Mouse (Mus musculus) erythroid progenitor cell, adult 5-6 weeks (primary cell): ENCODE data around the gene Col17a1. TPM values are rescaled to one million over a fixed set of nuclear protein-coding genes. Genes with fewer than 3 reads are reported as not detected.

Experiments used
- ATAC-seq: replicated peaks from 2 replicates; pipeline ENCODE4 v1.8.0; 2016; ENCODE audit warnings: moderate number of reproducible peaks, mild to moderate bottlenecking, moderate TSS enrichment, inconsistent platforms; ENCODE audit not compliant: poor library complexity, low FRiP score, severe bottlenecking
- total RNA-seq, 2 experiments: library from RNA; stranded (forward) in 1 of 2; stranded (reverse) in 1 of 2; fragments of 150-400 nt in 1 of 2; fragments of 186-747, 209-891 nt in 1 of 2; gene quantifications; 2 replicates each; pipeline versions ENCODE4 v1.2.3 to v1.2.4; 2015 to 2017; ENCODE audit warnings: low replicate concordance in 2 of 2

Gene Col17a1
- total RNA-seq, 2 experiments from 2014 or later = not detected

DNA sequence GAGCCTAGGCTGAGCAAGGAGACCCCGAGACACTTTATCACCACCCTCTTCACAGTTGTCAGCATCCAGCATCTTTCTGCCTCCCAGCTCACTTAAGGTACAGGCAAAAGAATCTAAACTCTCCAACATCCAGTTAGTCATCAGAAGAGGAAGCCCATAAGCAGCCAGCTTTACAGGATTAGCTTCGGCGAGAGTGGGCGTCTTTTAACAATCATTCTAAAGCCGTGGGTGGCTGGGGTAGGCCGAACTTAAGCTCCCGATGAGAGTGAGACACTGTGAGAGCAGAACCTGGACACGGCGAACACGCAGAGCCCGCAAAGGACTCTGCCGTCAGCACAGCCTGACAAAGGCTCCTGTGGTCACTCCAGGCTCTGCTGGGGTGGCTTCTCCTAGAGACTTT lies 13.2 kb downstream of the Col17a1 start:
- no peak for ATAC-seq

DNA sequence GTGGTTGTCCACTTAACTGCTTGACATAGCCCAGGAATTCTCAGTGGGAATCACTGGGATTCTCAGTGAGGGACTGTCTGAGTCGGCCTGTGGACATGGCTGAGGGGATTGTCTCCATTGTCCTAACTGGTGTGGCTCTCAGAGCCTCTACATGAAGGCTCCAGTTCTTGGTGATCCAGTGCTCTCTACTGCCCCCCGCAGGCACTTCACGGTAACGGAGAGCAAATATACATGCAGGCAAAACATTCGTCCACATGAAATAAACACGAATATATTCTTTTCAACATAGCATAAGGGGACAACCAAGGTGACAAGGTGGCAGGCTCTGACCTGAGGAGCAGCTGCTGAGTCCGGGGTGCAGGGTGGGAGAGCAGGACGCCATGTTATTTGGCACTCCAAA lies 17.5 kb downstream of the Col17a1 start:
- peak; percentile 58; the same call in 1 of the 2 replicates for ATAC-seq

DNA sequence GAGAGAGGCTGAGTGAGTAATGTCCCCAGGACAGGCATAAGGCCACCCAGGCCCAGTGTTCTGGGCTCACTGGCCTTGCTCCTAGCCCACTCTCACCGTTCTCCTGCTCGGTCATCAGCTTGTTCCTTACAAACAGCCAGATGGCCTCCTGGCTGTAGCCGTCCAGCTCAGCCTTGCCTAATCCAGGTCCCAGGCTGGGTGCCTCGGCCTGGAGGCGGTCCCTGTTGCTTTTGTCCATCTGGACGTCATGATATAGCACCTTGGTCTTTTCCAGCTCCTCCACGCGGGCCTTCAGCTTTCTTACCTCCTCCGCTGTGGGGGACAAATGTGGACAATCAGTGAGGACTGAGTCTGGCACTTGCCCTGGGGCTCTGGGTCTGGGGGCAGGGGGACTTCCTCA lies 23.5 kb downstream of the Col17a1 start:
- no peak for ATAC-seq

DNA sequence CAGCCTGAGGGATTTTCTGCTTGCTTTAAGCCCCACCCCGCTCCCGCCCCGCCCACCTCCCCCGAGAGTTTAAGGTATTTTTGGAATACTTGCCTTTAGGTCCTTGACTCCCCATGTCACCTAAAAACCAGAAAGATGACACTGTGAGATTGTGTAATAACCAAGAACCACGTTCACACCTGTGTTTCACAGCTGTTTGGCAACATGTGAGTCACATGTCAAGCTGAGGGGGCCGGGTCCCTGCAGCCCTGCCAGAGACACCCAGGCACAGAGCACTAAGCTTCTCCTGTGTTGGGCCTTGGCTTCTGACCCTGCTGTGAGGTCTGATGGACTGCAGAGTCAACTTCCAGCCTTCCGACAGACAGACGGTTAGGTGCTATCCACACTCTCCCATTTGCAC lies 24.3 kb downstream of the Col17a1 start:
- no peak for ATAC-seq

DNA sequence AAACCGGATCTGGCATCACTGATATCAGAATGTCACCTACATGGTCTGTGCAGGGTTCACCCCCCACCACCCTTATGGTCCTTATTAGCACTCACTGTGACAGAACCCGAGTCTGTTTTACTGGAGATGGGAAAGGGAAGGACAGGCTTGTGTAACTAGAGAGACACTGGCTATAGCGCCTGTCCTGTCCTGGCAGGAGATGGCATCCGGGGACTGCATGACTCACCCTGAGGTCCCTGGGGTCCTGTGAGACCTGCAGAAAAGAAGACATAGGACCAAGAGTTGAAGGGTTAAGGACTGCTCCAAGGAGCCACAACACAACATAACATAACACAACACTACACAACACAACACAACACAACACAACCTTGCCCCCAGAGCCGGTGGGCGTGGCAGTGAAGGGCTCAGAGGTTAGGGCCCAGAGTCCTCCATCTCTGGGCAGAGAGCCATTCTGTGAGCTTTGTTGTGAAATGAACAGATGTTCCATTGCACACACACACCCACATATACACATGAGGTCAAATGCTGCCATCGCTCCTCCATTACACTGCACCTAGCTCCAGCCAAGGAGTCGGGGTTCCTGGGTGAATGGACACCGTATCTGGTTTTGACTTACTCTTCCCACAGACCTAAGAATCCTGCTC lies 32.0 kb downstream of the Col17a1 start:
- ATAC-seq = no peak

DNA sequence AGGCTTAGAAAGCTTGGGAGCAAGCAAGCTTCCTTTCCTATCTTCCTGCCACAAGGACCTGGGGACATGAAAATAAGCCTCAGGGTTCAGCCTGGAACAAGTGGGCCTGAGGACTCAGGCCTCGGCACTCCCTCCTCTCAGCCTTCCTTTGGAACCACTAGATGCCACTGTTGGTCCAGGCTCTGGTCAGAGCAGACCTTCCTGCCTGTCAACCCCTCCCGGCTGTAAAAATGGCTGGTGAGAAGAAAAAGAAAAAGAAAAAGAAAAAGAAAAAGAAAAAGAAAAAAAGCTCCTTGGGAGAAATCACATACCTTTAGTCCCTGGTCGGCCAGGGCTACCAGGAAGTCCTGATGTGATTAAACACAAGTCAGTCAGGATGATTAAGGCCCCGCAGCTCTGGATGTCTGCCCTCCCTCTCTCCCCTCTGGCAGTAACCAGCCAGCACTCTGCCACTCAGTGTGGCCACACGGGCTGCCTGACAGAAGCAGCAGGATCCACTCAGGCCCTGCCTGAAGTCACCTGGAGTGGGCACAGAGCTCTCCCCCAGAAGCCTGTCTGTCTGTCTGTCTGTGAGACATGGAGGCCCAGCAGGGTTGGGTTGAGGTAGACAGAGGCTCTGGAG lies 32.9 kb downstream of the Col17a1 start:
- no peak for ATAC-seq

DNA sequence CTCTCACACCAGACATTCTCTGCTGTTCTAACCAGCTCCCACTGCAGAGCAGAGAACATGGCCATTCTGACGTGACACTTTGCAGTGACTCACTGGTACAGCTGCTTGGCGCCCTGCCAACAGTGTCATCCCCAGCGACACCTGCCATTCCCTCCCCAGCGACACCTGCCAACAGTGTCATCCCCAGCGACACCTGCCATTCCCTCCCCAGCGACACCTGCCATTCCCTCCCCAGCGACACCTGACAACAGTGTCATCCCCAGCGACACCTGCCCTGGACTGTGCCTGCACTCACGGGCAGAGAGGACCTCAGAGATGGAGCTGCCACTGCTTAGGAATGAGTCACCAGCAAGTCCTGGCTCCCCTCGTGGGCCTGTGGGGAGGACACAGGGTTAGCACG lies 37.0 kb downstream of the Col17a1 start:
- no peak for ATAC-seq

DNA sequence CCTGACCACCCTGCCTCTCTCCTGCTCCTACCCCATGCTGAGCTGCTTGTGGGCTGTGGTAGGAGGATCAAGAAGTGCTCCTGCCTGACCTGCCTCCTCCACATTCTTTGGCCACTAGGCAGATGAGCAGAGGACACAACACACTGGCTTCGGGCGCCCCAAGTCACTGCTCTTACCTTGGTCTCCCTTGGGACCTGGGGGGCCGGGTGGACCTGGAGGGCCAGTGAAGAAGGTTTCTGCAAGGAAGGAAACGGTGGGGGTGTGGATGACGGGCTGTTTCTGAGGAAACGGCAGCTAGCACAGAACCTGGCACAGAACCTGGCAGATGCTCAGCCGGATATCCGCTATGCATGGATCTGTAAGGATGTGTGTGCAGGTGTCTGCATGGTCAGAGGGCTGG lies 38.7 kb downstream of the Col17a1 start:
- no peak for ATAC-seq

DNA sequence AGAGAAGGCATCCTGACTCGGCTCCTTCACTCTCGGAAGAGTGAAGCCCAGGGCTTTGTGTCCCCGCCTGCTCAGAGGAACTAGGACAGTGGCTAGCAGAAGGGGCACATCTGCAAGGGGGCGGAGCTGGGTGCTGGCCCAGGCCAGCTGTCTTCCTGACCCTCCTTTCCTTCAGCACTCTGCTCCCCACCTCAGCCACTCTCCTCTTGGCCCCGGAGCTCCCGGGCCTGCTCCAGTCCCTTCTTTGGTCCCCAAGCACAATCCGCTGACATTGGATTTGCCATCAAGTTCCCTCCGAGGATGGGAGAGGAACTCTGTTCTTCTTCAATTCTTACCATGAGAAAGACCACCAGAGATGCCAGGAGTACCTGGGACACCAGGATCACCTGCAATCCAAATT lies 39.6 kb downstream of the Col17a1 start:
- no peak for ATAC-seq

DNA sequence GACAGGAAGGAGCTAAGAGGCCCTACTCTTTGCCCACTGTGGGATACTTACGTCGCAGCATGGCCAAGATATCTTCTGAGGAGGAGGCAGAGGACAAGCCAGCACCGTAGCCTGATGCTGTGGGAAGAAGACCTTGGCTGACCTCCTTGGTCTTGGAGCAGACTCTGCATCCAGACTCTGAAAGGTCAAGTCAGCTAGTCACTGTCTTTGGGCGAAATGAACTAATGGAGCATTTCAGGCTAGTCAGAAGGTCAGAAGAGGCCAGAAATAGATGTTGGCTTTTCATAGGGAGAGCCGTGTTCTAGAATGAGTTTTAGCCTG lies 40.8 kb downstream of the Col17a1 start:
- ATAC-seq = no peak

DNA sequence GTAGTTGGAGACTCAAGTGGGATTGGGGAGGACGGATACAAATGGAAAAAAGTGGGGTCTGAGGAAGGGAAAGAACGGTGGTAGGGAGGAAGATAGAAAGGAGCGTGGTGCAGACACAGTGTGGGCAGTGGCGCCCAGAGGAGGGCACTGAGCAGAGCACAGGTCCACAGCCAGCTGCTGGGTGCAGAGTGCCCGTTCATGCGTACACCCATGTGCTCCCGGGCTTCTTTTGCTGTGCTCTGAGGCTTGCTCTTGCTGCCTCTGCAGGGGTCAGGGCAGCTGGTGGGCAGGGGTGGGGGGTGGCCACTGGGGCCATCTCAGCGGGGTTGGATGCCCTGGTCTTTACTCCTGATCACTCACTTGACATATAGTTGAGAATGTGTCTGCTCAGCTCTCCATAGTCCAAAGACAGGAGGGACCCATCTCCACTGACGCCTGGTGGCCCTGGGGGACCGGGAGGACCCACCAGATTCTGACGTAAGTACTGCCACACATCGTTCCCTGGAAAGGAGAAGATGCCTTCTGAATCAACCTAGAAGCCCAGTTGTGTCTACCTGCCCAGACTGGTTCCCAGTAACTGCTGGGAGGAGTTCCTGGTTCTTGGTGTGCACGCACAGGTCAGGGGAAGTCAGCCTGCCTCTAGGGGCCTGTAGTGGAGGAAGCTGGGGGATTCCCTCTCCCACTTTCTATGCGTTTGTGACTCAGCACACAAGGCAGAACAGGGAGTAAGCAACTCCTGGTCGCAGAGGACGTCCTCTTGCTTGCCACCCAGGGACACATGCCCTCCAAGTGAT lies 41.3 kb downstream of the Col17a1 start:
- ATAC-seq = no peak

DNA sequence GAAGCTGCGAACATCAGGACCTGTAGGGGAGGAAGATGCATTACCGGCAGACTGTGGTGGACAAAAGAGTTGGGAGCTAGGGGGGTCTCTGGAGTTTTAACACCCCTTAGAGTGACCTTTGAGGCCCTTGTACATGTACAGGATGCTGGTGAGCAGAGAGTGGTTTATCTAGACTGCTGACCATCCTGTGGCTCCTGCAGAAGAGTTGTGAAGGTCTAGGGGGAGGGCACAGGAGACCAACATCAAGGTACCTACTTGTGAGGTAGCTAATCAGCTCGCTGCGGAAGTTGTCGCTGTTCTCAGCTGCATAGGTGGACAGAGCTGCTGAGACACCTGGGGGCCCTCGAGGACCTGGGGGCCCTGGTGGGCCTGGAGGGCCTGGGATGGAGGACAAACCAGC lies 42.8 kb downstream of the Col17a1 start:
- no peak for ATAC-seq

DNA sequence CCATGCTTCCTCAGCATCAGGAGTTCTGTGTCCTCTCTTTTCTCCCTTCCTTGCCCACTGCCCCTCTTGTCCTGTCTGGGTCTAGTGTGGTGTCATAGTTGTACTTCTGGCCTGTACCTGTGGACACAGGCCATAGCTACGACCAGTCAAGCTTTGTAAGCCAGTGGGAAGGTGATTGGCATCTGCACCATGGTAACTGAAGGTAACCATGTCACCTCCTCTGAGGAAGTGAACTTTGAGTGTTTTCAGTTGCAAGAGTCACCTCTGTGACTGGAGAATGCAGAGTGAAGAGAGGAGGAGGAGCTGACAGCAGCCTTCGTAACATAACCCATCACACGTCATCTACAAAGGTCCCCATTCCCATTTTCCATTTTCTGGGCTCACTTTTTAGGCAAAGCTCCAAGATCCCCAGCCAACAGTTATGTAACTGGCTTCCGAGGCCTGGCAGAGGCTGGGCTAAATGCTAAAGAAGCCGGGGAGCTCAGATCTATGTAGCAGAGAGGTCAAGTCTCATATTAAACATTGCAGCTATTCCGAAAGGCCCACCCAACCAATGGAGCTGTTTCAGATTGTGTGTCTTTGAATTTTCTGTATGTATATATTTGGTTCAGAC lies 45.3 kb downstream of the Col17a1 start:
- no peak for ATAC-seq

DNA sequence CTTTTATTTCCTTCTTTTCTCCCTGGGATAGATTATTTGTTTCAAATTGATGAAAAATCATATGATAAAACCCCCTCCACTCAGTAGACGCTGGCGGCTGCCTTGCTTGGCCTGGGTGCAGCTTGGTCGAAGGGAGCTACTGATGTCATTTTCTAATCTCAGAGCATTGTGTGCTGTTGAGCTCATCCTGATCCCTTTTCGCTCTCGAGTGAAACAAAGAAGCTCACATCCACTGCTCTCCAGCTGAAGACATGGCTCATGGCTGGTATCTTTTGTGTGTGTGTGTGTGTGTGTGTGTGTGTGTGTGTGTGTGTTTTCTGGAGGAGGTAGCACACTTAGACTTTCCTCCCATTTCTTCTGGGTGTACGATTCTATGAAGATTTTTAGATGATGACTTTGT lies 46.3 kb downstream of the Col17a1 start:
- no peak for ATAC-seq

DNA sequence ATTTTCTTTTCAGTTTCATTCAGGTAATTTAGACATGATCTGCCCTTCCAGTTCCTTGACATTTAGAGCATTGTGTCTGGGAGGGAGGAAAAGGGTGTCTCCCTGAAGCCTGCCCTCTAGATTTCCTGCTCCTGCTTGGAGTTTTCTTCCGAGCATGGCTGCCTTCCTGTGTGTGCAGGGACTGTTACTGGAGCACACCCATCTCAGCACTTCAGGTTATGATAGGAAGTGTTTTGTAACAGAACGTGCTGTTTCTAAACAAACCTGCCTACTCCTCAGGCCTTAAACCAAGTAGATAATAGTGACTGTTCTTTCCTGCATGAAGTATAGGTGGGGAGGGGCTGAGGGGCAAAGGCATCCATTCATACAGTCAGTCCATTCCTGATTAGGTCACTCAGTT lies 48.0 kb downstream of the Col17a1 start:
- ATAC-seq = no peak

DNA sequence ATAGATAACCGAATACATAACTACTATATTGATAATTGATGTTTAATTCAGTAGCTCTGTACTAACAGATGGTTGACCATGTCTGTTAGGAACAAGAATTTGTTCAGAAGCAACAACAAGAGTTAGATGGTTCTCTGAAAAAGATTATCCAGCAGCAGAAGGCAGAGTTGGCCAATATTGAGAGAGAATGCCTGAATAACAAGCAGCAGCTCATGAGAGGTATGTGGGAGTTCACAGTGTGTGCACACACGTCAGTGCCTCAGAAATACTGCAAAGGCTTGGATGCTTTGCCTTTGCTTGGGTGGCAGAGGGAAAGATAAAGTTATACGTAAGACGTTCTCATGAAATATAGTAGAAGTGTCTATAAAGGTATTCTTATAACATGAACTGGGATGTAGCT lies 56.5 kb downstream of the Col17a1 start:
- ATAC-seq = no peak

DNA sequence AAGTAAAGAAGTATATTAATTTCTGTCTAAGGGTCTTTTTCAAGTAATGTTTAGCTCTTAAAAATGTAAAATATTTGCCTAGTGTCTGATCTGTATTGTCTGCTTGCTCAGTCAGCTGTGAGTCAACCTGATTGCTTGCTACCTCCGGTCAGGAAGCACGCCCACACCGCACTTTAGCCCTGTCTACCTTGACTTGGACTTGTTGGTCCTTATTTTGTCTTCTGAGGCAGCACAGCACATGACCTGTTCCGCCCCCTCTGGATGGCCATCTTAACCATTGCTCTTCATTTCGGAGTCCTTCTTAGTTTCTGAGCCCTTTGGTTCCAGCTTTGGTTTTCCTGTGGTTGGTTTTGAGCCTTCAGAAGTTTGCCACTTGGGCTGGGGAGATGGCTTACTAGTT lies 60.1 kb downstream of the Col17a1 start:
- no peak for ATAC-seq

DNA sequence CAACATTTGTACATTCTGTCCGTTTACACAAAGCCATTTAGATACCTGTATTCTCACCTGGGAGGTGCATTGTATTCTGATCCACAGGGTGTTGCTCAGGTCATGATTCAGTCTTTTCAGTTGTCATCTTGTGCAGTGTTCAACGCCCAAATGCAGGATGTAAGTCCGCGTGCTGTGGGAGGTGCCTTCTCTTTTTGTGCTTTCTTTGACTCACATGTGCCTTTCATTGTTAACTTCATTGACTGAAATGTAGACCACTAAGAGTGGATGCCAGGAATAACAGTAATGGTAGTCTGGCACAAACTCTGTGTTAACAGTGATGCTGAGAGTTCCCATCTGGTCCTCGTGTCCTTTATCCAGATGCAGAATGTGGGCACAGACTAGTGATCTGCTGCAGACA lies 61.5 kb downstream of the Col17a1 start:
- ATAC-seq = no peak

DNA sequence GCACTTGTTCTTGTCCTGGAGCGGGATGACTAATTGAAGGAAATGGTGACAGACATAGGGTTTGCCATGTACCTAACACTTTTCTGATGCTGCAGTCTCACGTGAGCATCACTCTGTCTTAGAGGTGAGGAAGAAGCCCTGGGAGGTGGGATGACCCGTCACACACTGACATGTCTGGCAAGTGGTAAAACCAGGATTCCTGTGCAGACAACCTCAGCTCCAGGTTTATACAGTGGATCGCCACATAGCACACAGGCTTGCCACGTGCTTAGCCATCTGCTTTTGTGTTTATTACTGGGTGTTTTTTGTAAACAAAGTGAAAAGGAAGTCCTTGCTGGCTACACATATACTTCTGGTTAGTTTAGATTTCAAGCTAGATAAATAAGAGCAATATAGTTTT lies 62.8 kb downstream of the Col17a1 start:
- ATAC-seq = no peak

DNA sequence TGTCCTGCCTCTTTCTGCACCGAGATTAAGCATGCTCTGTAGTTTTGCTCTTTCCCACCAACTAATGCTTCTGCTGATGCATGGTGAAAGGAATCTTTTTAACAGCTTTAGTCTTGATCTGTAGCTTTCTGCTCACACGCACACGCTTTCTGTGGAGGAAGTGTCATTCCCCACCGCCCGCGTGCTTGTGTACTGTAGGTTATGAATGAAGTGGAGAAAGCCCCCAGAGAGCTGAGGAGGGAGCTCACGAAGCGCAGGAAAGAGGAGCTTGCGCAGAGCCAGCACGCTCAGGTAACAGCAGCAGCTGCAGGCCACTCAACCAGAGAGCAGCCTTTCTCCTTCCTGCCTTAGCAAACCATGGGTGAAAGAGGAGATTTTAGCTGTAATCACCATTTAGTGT lies 64.4 kb downstream of the Col17a1 start:
- no peak for ATAC-seq
